Mouse (Mus musculus): ENCODE measurements around the gene Msh3. TPM values are rescaled to one million over a fixed set of nuclear protein-coding genes. Genes with fewer than 3 reads are reported as not detected.
"Not testable (repeated sequence)": the region's sequence is repeated elsewhere in the genome, so short reads cannot be mapped to it uniquely, and the experiment has no call there.

The Msh3 gene
- polyA plus RNA-seq, 1 experiment from 2014 or later = 16.4 TPM

GRCm38 (mm10) chr13:92219774-92220173, 135.0 kb downstream of the Msh3 start:
- WGBS = 65% methylated on average over 3 of the region's 3 CpGs
- Histone ChIP-seq H3K9ac (ENCODE audit: low read depth, low read length) (no peak overlapping the region), H3K27me3 (replicated peaks; ENCODE audit: control insufficient read depth, insufficient read depth, low read length) (no peaks in the 10 kb centered on the region), H3K27ac (ENCODE audit: low read length) (no peak overlapping the region), H3K9me3 (ENCODE audit: control insufficient read depth, low read length) (no peaks in the 10 kb centered on the region), H3K4me1 (ENCODE audit: control insufficient read depth, insufficient read depth, low read length) (no peaks in the 10 kb centered on the region; the same call in 1 of the 2 replicates), H3K4me2 (ENCODE audit: low read depth, low read length) (no peak overlapping the region), H3K4me3 (ENCODE audit: low read length) (no peak overlapping the region), H3K36me3 (ENCODE audit: control insufficient read depth, insufficient read depth, low read length) (no peaks in the 10 kb centered on the region; the same call in 1 of the 2 replicates)
- no peak for ATAC-seq

- H3K4me3 ChIP-seq (ENCODE audit: low read length) = no peak overlapping the region
- no peaks in the 10 kb centered on the region; the same call in 1 of the 2 replicates for H3K4me1 ChIP-seq (ENCODE audit: control insufficient read depth, insufficient read depth, low read length)
- H3K27ac ChIP-seq (ENCODE audit: low read length) = no peak overlapping the region
- no peak for ATAC-seq
- 93% methylated on average over 9 of the region's 9 CpGs for WGBS
- no peak overlapping the region for H3K4me2 ChIP-seq (ENCODE audit: low read depth, low read length)
- H3K9me3 ChIP-seq (ENCODE audit: control insufficient read depth, low read length) = no peaks in the 10 kb centered on the region
- H3K9ac ChIP-seq (ENCODE audit: low read depth, low read length) = no peak overlapping the region
- no peaks in the 10 kb centered on the region; the same call in 1 of the 2 replicates for H3K36me3 ChIP-seq (ENCODE audit: control insufficient read depth, insufficient read depth, low read length)
- no peaks in the 10 kb centered on the region for H3K27me3 ChIP-seq (replicated peaks; ENCODE audit: control insufficient read depth, insufficient read depth, low read length)
Observed at GRCm38 (mm10) chr13:92217216-92217615, 137.6 kb downstream of the Msh3 start.

- H3K36me3 ChIP-seq (ENCODE audit: control insufficient read depth, insufficient read depth, low read length) = no peaks in the 10 kb centered on the region
- no peaks in the 10 kb centered on the region for H3K4me1 ChIP-seq (ENCODE audit: control insufficient read depth, insufficient read depth, low read length)
- WGBS = 81% methylated on average over 2 of the region's 2 CpGs
- H3K27ac ChIP-seq (ENCODE audit: low read length) = no peak overlapping the region
- no peaks in the 10 kb centered on the region for H3K27me3 ChIP-seq (replicated peaks; ENCODE audit: control insufficient read depth, insufficient read depth, low read length)
- ATAC-seq = no peak
- no peak overlapping the region for H3K4me3 ChIP-seq (ENCODE audit: low read length)
- no peak overlapping the region for H3K4me2 ChIP-seq (ENCODE audit: low read depth, low read length)
- H3K9ac ChIP-seq (ENCODE audit: low read depth, low read length) = no peak overlapping the region
- H3K9me3 ChIP-seq (ENCODE audit: control insufficient read depth, low read length) = no peaks in the 10 kb centered on the region
Observed at GRCm38 (mm10) chr13:92196860-92197259, 157.9 kb downstream of the Msh3 start.

- not testable (repeated sequence) for H3K4me1 ChIP-seq (ENCODE audit: control insufficient read depth, insufficient read depth, low read length); H3K9ac ChIP-seq (ENCODE audit: low read depth, low read length); H3K4me3 ChIP-seq (ENCODE audit: low read length); H3K36me3 ChIP-seq (ENCODE audit: control insufficient read depth, insufficient read depth, low read length); H3K27me3 ChIP-seq (replicated peaks; ENCODE audit: control insufficient read depth, insufficient read depth, low read length); H3K4me2 ChIP-seq (ENCODE audit: low read depth, low read length); ATAC-seq; H3K27ac ChIP-seq (ENCODE audit: low read length); H3K9me3 ChIP-seq (ENCODE audit: control insufficient read depth, low read length)
- 87% methylated on average over 5 of the region's 5 CpGs for WGBS
Observed at GRCm38 (mm10) chr13:92193806-92194205, 161.0 kb downstream of the Msh3 start.

GRCm38 (mm10) chr13:92172686-92173085, 182.1 kb downstream of the Msh3 start:
- not testable (repeated sequence) for H3K27ac ChIP-seq (ENCODE audit: low read length); H3K9me3 ChIP-seq (ENCODE audit: control insufficient read depth, low read length); H3K4me1 ChIP-seq (ENCODE audit: control insufficient read depth, insufficient read depth, low read length); H3K36me3 ChIP-seq (ENCODE audit: control insufficient read depth, insufficient read depth, low read length); H3K4me2 ChIP-seq (ENCODE audit: low read depth, low read length); H3K4me3 ChIP-seq (ENCODE audit: low read length); H3K27me3 ChIP-seq (replicated peaks; ENCODE audit: control insufficient read depth, insufficient read depth, low read length); ATAC-seq; H3K9ac ChIP-seq (ENCODE audit: low read depth, low read length)
- 85% methylated on average over 8 of the region's 8 CpGs for WGBS

Other genes with a start within 250 kb of the Msh3 start
- gene Rasgrf2, start 223.3 kb downstream of the Msh3 start, polyA plus RNA-seq (2015; fragmentation: Nextera tagmentation; extraction: Ambion mirVana) = 3.2 and 4.1 TPM in 2 replicates
- gene Gm20379, start 49.0 kb downstream of the Msh3 start, polyA plus RNA-seq (2015; fragmentation: Nextera tagmentation; extraction: Ambion mirVana) = 0.40 and 0.65 TPM in 2 replicates
- gene Dhfr, start 277 bp downstream of the Msh3 start, polyA plus RNA-seq (2015; fragmentation: Nextera tagmentation; extraction: Ambion mirVana) = 15.8 and 17.8 TPM in 2 replicates
- 0.10 and 0.20 TPM in 2 replicates for gene Ankrd34b, start 70.9 kb upstream of the Msh3 start, polyA plus RNA-seq (2015; fragmentation: Nextera tagmentation; extraction: Ambion mirVana)
- not detected in 2 replicates for gene Fam151b, start 129.0 kb upstream of the Msh3 start, polyA plus RNA-seq (2015; fragmentation: Nextera tagmentation; extraction: Ambion mirVana)
- gene Zfyve16, start 175.9 kb upstream of the Msh3 start, polyA plus RNA-seq (2015; fragmentation: Nextera tagmentation; extraction: Ambion mirVana) = 5.5 and 6.3 TPM in 2 replicates
- gene Spz1, start 221.2 kb upstream of the Msh3 start, polyA plus RNA-seq (2015; fragmentation: Nextera tagmentation; extraction: Ambion mirVana) = not detected in 2 replicates

Data from intestine, embryonic 16.5 days (tissue).